Mouse (Mus musculus): Measurements from ENCODE around the gene Irf2. TPM values are rescaled to one million over a fixed set of nuclear protein-coding genes. Genes with fewer than 3 reads are reported as not detected.

The Irf2 gene
- total RNA-seq, 2 experiments from 2014 or later, result 34.2 to 41.5 TPM

DNA sequence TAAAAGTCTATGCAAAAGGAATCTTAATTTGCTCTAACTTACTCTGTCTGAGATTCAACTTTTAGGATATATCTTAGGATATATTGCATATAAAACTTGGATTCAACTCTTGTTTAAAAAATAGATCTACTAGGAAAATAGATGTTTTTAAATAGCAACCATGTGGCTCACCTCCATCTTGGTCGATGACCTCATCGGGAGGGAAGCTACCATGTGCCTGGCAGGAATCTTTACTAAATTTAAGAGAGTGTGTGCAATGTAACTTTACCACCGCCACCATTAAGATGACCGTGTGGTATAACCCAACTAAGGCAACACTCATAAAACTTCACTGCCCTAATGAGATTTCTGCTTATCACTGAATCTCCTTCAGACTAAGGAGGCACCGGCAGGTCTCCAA is 14.8 kb downstream of the Irf2 start:
- DNase-seq (ENCODE audit: low spot score in 2 of 2), result no peak

DNA sequence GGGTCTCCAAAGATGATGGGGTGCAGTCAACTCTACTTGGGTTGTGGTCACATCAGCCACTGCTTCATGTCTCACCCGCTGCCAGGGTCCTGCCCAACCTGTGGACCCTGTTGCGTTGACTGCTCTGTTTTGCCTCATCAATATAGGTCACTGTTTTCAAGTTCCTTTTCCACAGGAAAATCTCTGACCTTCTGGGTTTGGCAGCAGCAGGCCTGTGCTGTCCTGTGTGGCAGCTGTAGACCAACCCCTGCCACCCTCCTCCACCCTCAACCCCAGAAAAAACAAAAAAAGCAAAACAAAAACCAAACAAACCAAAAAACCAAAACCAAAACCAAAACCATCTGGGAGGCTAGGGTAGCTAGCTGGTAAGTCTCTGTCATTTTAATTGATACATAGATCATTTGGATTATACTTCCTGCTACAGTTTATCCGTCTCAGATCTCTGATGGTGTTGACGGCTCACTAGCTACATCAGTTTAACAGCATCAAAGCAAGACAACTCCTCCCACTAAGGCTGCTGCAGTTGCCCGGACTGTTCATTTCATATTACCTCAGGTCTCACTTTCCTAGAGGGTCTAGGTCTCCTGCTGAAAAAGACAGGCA is 16.3 kb downstream of the Irf2 start:
- no peak for DNase-seq (ENCODE audit: low spot score in 2 of 2)

DNA sequence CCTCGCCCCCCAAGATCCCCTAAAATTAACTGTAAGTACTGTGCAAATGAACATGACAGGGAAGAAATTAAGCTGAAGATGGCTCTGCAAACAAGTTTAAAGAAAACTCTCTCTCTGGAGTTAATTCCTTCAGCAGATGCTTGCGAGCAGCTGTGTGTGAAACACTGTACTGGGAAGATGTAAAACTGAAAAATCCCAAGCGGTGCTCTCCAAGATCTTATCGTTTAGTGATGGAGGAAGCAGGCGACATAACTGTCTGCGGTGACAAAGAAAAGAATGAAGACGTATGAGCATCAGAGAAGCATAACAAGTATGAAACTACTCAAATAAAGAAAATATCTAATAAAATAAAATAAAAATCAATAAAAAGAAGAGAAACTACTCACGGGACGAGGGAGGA is 18.1 kb downstream of the Irf2 start:
- no peak for DNase-seq (ENCODE audit: low spot score in 2 of 2)

DNA sequence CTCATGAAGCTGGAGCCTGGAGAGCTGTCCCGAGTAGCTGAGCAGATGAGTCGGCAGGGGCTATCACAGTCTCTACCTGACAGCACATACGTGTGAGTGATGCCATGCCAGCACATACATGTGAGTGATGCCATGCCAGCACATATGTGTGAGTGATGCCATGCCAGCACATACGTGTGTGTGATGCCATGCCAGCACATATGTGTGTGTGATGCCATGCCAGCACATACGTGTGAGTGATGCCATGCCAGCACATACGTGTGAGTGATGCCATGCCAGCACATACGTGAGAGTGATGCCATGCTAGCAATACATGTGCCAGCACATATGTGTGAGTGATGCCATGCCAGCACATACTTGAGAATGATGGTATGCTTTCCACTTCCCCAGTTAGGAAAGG is 18.6 kb downstream of the Irf2 start:
- DNase-seq (ENCODE audit: low spot score in 2 of 2), result no peak

DNA sequence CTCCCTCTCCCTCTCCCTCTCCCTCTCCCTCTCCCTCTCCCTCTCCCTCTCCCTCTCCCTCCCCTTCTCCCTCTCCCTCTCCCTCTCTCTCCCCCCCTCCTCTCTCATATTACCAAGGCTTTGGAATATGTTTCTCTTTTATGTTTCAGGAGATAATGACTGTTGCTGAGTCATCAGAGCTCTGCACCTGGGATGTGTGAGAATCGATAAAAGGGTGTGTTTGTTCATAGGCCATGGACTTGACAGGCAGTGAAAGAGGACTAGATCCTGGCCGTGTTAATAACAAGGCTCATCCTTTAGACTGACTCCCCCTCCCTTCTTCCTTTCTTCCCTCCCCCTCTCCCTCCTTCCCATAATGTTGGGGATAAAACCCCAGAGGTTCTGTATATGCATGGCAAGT is 19.1 kb downstream of the Irf2 start:
- DNase-seq (ENCODE audit: low spot score in 2 of 2), result no peak

DNA sequence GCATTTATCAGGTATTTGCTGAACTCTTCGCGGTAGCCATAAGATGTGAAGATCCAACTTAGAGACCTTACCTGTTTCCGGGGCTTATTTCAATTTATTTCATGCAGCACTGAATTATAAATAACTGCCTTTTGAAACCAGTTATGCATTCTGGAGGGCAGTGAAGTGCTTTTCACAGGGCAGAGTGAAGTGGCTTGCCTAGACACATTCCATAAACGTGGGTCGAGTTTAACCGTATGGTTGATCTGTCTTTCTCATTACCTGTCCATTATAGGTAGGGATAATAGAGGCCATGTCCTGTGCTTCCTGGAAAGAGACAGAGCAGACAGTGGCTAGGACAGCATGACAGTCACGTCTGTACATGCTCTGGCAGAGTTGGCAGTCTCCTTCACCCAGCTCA is 20.0 kb downstream of the Irf2 start:
- no peak for DNase-seq (ENCODE audit: low spot score in 2 of 2)

DNA sequence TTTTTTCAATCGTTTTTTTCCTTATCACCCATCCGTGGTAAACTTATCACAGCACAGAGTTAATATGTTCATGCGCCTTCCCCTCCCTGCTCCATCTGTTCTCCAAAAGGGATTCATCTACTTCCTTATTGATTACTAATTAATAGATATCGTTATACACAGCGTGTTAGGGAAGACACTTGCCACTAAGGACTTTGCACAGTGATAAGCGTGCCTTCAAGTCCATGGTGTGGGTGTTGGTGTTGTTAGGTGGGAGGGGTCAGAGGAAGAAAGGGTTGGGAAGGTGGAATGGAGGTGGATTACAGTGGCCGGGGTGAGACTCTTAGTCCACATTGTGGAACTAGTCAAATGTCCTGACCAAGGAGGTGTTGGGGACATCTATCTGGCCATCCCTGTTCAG is 21.2 kb downstream of the Irf2 start:
- no peak for DNase-seq (ENCODE audit: low spot score in 2 of 2)

DNA sequence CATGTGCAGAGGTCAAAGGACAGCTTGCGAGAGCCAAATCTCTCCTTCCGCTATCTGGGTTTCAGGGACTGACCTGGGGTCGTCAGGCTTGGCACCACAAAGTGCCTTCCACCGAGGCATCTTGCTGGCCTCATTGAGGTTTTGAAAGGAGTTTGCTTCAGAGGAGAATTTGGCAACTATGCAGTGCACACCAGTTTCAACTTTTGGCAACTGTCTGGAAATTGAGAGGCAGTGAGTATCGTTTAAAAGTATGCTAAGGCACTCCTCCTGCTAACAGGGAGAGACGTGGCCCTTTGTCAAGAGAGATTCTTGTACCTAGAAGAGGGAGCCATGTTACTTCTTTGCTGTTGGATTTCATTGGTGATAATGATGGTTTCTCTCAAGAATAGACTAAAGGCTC is 21.9 kb downstream of the Irf2 start:
- no peak for DNase-seq (ENCODE audit: low spot score in 2 of 2)

DNA sequence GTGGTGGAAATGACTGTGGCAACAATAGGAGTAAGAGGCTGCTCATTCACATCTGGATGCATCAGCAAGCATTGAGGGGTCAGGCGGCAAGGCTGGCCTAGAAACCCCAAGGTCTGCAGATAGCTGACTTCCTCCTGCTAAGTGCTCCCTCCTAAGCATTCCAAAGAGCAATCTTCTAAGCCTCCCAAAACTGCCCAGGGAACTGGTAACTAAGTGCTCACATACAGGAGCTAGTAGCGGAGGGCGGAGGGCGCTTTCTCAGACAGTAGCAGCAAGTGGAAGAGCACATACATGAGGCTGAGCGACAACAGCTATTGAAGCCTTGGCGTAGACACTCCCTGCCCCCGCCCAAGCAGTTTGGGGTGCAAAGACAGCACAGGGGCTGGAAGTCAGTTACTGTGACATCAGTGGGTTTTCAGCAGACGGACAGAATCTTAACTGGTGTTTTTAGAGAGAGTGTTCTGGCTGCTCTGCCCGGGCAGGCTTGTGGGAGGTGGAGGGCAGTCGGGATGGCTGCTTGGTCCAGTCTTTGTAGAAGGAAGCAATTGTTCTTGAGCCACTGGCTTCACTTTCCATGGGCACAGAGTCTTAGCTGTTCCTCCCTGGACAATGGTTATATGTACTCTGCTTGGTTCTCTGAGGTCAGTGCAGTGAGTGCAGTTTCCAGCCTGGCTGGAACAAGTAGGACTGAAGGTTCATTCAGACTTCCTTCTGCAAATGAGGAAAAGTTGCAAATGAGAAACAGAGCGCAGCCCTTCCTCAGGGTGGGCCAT is 30.1 kb downstream of the Irf2 start:
- no peak for DNase-seq (ENCODE audit: low spot score in 2 of 2)

DNA sequence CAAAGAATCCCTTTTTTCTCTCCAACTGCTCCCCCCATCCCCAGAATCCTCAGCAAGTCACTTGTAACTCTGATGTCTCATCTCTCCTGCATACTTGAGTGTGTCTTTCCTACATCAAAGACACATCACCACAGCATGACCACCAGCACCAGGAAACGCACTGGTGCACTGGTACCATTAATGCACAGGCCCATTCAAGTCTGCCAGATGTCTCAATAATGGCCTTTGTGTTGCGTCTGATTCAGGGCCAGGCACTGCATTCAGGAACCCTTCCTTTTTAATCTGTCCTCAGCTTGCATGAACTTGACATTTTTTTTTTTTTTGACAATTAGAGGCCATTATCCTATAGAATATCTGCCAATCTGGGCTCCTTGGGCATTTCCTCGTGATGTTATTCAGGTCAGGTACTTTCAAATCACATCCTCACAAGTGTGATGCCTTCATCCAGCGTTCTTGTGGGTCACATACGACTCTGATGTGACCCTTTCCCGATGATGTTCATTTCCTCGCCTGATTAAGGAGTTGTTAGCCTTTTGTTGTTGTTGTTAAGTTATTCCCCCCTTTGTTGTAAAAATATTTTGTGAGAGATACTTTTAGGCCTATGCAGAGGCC is 31.5 kb downstream of the Irf2 start:
- DNase-seq (ENCODE audit: low spot score in 2 of 2), result no peak

DNA sequence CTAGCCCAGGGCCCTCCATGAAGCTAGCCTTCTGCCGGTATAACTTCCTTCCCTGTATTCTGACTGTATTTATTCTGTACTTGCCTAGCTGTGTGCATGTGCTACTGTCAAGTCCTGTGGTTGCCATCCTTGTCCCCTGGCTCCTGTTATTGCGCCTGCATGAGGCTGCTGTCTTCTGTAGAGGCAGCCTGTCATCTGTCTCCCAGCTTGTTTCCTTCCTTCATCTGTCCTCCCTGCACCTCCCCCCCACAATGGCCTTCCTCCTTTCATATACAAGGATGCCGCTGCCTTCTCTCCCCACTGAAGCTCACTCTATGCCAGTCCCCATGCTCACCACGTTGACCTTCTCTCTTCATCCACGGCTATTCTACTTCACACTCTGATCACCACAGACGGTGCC is 33.3 kb downstream of the Irf2 start:
- no peak for DNase-seq (ENCODE audit: low spot score in 2 of 2)

DNA sequence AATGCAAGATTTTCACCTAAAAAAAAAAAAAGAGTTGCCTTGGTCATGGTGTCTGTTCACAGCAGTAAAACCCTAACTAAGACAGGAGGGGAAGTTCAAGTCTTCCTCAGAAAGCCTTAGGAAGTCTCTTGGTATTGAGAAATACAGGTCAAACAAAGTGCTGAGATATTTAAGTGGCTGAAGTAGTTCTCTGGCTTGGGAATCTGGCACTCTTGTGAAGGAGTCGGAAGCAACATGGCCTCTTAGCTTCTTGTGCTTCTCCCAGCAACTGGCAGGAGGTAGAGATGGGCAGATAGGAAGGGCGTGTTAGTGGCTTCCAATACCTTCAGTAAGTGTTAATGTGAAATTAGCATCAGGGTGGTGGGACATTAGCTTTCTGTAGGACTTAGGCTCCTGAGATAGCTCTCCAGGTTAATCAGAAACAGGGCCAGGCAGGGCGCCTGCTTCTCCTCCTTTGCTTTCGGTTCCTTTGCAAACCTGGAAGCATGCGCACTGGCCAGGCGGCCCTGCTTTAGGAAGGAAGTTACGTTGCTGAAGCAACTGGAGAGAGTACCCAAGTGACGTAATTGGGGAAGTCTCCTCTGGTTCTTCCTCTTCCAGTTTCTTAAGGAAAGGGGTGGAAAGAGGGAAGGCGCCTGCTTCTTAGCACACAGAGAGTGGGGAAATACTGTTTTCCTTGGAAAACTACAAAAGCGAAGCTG is 38.4 kb downstream of the Irf2 start:
- peak in 1 of 2 experiments; percentile 40 for DNase-seq (ENCODE audit: low spot score in 2 of 2)

DNA sequence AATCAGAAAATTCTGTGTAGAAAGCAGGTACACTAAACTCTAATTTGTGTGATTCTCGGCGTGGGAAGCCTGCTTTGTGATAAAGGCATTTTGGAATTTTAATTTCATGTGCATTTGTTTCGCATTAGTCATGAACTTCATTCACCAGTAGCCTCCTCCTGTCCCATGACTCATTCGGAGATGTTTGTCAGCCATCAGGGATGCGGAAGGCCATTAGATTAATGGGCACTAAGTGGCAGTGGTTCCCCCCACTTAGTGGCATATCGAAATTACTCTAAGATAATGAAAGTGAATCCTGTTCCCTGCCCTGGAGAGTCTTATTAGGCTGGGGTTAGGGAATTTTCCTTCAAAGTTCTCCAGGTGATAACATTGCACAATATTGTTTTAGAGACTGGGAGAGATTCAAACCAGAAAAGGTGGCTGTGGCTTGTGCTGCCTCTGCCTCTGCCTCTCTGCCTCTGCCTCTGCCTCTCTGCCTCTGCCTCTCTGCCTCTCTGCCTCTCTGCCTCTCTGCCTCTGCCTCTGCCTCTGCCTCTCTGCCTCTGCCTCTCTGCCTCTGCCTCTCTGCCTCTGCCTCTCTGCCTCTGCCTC is 41.6 kb downstream of the Irf2 start:
- DNase-seq (ENCODE audit: low spot score in 2 of 2), result no peak

DNA sequence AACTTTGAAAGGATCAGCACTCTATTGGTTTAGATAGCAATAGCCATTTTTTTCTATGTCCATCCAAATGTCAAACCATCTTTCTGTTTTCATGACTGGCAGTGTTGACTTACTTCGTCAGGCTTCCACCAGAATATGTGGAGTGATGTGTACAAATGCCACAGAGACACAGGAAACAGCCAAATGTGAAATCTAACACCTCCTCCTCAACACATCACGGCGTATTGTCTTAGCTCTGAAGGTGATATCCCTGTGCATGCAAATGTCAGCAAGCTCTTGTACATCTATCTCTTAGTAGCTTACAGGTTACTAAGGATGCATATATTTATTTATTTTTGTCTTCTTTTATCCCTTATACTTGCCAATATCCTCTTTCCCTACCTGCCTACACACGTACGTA is 42.7 kb downstream of the Irf2 start:
- no peak for DNase-seq (ENCODE audit: low spot score in 2 of 2)

DNA sequence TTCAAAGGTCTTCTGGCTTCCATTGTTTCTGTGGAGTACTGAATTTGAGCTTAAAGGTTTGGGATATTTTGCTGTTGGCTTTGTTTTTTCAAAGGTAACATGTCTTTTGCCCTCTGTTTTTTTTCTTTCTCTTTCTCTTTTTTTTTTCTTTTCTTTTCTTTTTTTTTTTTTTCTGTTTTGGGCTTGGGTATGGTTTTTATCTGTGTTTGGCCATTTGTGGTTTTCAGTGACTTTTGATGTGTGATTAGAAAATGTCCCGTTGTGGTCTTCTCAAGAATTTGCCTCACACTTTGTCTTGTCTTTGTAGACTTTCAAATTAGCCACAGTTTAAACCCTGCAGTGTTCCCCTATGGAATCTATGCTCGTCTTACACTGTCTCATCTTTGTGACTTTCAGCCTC is 45.5 kb downstream of the Irf2 start:
- DNase-seq (ENCODE audit: low spot score in 2 of 2), result no peak

DNA sequence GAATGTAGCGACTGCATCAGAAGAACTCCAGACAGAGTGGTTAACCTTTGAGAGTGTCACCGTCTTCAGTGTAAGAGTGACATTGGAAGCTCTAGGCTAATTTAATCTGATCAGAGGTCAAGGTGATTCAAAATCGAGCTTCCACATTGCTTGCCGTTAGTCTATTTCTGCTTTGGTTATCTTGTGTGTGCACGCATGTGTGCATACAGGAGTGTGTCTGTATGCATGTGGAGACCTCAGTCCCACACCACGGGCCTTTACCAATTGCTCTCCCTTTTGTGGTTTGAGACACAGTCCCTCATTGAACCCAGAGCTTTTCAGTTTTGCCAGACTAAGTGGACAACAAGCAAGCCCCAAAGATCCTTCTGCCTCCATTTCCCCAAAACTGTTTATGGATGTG is 46.4 kb downstream of the Irf2 start:
- DNase-seq (ENCODE audit: low spot score in 2 of 2), result no peak

DNA sequence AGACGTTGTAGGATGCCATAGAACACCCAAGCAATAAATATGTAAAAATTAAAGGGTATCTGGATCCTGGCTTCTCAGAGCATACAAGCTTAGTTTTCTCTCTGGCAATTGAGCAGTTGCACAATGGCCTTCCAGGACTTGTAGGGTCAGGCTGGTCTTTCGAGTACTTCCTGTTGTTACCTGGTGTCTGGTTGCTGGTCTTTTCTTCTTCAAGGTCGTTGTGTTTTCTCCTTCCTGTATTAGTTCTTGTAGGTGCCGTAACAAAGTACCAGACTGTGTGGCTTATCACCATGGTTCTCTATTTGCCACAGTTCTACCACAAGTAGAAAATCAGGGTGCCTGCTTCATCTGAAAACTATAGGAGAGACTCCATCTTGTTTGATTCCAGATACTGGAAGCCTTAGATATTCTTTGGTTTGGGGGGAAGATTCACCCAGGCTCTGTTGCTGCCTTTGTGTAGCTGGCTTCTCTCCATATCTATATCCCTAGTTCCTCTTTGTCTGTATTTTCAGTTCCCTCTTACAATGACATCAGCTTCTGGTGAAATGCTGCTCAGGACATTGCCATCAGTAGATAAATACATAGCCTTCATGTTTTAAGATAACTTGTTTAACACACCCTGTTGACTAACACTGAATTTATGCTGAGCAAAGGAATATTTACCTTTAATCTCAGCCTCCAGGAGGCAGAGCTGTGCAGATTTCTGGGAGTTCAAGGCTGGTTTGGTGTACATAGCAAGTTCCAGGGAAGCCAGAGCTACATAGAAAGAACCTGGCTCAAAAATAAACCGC is 49.8 kb downstream of the Irf2 start:
- no peak for DNase-seq (ENCODE audit: low spot score in 2 of 2)

DNA sequence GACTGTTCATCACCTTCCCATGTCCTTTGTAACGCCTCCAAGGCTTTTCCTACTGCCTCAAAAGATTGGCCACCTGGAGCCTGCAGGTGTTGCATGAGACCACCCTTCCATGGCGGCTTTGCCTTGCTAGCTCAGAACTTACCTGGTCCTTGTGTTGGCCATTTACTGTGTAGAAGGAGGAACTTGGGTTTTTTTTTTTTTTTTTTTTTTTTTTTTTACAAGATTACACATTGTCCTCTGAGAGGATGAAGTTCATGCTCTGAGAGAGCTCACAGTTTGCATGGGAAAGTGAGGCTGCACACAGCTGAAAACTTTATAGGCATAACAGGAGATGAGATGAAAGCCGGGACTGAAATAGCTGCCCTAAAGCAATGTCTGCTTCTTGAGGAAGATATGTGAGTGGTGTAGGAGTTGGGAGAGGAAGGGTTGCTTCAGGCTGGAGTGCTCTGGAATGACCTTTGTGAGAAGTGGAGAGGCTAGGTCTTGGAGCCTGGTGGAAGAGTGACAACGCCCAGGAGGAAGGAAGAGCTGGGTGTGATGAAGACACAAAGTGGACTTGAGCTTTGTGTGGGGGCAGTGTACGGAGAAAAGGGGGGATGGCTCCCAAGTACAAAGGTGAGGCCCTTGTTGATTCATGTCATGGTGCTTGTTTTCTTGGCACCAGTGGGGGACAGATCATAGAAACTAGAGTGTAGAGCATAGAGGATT is 52.3 kb downstream of the Irf2 start:
- DNase-seq (ENCODE audit: low spot score in 2 of 2), result no peak

DNA sequence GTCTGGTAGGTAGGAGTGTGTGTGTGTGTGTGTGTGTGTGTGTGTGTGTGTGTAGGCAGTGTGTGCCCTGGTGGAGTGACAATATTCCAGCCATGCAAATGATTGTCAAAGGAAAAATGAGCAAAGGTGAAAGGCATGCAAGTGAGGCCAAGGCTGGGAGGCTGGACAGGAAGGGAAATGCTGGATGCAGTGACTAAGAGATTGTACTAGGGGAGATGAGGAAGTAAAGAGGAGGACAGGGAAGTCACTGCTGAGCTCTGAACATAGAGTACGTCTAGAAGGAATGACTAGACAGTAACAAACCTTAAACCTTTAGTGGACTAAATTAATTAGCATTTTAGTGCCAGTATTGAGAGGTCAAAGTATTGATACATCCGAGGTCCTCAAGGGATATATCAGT is 53.1 kb downstream of the Irf2 start:
- no peak for DNase-seq (ENCODE audit: low spot score in 2 of 2)

DNA sequence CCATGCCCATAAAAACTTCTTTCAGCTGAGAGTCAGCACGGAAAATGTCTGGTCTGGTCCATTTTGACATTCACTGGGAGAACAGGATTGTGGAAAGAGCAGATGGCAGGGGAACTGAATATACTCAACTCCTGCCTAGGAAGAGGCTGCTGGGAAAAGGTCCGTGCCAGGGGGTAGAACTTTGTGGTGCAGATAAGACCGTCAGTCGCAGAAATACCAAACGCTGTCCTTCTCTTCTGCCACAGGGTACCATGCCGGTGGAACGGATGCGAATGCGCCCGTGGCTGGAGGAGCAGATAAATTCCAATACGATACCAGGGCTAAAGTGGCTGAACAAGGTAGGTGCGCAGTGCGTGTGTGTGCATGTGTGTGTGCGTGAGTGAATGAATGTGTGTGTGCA is 53.7 kb downstream of the Irf2 start:
- DNase-seq (ENCODE audit: low spot score in 2 of 2), result no peak

Data from gastrocnemius, postnatal 4 days (tissue).